Mouse (Mus musculus): Measurements from ENCODE around the gene Isoc2a.
"Not testable (repeated sequence)": the region's sequence is repeated elsewhere in the genome, so short reads cannot be mapped to it uniquely, and the experiment has no call there.

Gene Isoc2a

DNA sequence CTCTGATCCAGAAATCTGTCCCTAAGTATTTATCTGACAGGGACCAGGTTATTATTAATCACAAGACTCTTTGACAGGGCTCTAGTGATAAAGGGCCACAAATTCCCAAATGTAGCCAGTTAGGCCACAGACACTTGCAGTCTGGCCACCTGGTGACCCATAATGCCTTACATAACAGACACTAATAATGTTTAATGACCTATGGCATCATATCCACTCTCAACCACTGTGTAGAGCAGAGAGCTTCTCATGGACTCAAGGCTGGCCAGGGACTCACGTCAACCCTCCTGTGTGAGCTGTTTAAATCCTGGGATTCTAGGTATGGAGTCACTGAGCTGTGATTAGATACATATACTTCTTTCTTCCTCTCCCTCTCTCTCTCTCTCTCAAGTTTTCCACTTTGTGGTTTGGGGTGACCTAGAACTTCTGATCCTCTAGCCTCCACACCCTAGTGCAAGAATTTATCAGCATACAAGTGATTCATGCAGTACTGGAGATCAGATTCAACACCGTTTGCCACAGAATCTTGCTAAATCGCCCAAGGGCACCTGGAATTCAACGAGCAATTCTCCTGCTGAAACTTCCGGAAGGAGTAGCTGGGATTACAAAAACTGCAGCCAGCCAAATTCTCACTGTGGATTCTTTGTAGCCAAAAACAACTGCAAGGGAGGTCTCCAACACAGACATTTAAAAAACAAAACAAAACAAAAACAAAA is 12.7 kb upstream of the Isoc2a start:
- DNase-seq (ENCODE audit: low spot score in 2 of 2) = no peak

DNA sequence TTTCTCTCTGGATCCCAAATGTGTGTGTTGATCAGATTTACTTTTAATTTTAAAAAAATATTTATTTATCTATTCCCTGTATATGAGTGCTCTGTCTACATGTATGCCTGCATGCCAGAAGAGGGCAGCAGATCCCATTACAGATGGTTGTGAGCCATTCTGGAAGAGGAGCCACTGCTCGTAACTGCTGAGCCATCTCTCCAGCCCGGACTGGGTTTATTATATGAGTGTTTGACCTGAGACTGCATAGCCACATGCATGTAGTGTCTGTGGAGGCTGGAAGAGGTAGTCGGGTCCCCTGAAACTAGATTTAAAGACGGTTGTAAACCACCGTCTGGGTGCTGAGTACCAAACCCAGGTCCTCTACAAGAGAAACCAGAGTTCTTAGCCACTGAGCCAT is 11.9 kb upstream of the Isoc2a start:
- no peak for DNase-seq (ENCODE audit: low spot score in 2 of 2)

DNA sequence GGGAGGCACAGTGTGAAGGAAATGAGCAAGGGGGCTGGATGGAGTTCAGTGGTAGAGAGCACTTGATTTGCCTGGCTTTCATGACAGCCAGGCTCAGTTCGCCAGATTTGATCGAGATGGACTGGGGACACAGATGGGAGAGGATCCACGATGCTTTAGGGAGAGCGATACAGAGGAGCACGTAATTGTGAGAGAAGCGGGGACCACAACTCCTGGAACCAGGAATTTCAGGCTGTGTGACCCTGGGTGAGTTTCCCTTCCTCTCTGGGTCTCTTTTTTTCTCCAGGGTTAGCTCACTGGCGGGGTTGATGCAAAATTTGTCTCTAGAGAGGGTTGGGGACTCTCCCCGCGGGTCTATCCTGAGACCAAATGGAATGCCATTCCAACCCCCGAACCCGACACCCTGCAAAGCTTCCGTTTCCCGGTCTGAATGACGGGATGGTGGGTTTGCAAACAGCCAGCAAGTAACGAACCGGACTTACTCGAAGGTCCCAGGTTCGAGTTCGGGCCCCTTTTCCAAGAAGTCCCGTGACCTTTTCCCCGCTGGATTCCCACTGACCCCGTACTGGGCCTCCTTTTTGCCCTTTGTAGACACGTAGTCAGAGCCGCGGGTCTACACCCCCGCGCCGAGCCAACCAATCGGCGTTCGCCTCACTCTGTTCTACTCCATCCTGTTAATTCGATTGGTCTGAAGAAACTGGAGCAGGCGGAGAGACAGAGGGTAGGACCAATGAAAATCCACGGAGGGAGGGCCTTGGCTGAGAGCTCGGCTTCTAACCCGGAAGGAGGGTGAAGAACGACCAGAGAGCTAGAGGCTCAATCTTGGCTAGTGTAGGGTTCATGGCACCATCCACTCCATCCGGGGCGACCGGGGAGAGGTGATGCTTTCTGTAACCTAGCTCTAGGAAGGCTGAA is 11.1 kb upstream of the Isoc2a start:
- peak; percentile 90 for DNase-seq (ENCODE audit: low spot score in 2 of 2)

DNA sequence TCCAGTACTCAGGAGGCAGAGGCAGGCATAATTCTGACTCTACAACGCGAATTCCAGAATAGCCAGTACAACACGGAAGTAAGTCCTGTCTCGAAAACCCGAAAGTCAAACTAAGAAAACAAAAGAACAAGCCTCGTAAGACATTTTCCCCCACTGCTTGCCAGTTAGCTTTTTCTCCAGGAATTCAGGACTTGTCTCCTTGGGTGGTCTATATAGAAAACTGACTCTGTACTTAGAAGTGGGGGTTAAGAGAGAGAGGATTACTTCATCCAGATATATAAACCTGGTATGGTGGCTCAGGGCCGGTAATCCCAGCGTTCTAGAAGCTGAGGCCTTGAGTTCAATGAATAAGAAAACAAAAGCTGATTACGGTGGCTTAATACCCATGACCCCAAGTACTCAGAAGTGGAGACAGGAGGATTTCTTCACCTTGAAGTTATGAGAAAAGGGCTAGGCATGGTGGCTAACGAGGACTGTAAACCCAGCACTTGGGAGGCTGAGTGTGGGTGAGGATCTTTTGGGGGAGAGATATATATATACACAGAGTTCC is 10.2 kb upstream of the Isoc2a start:
- DNase-seq (ENCODE audit: low spot score in 2 of 2) = no peak

DNA sequence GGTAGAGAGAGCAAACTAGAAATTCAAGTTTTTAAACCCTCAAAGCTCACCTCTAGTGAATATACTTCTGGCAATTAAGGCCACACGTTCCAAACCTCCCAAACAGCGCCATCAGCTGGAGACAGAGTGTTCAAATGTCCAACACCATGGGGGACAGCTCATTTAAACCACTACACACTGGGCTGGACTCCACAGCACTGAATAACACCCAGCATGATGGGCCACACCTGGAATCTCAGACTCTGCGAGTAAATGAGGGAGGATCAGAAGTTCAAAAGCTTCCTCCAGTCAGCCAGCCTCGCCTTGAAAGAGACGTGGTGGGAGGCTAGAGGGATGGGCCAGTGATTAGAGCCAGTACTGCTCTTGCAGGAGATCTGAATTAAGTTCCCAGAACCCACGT is 6.8 kb upstream of the Isoc2a start, which contains the start of gene Isoc2b:
TSS of gene Isoc2b (minus strand) at position 126 of the 400 bp plus-strand sequence.
- no peak for DNase-seq (ENCODE audit: low spot score in 2 of 2)

DNA sequence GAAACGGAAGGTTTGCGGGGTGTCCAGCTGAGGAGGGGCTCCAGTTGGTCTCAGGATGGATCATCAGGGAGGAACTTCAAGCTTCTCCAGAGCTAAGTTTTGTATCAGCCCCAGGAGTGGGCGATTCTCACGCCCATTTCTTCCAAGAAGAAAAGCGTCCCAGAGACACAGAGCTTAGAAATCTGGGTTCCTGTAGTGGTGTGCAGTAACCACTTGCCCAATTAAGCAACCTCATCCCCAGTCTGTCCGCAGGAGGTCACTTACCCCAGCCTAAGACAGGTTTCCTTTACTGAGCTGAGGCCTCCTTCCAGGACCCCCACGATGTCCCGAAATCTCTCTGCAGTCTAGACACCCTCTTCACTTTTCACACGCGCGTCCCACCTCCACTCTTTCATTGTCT is 273 bp downstream of the Isoc2a start:
- no peak for DNase-seq (ENCODE audit: low spot score in 2 of 2)

DNA sequence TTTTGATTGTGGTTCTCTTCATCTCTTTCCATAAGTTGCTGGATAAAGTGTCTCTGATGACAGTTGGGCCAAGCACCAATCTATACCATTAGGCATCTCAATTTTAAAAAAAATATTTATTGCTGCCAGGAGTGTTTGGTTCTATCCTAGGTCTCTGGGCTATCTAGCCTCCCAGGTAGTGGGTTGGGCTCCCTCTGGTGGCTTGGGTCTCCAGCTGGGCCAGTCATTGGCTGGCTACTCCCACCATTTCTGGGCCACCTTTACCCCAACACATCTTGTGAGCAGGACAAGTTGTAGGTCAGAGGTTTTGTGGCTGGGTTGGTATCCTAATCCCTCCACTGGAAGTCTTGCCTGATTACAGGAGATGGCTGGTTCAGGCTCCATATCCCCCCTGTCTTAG is 1.2 kb downstream of the Isoc2a start:
- DNase-seq (ENCODE audit: low spot score in 2 of 2) = no peak

DNA sequence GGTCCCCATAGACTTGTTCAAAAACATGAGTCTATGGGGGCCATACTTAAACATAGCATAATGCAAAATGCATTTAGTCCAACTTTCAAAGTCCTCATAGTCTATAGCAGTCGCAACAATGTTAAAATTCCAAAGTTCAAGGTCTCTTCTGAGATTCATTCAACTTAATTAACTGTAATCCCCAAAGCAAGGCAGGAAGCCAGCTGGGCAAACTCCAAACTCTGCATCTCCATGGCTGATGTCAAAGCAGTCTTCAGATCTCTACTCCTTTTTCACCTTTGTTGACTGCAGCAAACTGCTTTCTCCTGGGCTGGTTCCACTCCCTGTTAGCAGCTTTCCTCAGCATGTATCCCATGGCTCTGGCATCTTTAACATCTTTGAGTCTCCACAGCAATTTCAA is 2.1 kb downstream of the Isoc2a start:
- DNase-seq (ENCODE audit: low spot score in 2 of 2) = not testable (repeated sequence)

DNA sequence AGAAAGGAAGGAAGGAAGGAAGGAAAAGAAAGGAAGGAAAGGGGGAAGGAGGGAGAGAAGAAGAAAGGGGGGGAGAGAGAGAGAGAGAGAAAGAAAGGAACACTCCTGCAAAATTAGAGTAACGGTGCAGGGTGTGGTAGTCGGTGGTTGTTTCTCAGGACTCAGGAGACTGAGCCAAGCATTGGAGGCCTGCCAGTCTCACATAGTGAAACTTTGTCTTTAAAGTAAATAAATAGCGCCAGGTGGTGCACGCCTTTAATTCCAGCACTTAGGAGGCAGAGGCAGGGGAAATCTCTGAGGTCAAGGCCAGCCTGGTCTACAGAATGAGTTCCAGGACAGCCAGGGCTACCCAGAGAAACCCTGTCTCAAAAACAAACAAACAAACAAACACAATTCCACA is 9.7 kb downstream of the Isoc2a start:
- no peak for DNase-seq (ENCODE audit: low spot score in 2 of 2)

DNA sequence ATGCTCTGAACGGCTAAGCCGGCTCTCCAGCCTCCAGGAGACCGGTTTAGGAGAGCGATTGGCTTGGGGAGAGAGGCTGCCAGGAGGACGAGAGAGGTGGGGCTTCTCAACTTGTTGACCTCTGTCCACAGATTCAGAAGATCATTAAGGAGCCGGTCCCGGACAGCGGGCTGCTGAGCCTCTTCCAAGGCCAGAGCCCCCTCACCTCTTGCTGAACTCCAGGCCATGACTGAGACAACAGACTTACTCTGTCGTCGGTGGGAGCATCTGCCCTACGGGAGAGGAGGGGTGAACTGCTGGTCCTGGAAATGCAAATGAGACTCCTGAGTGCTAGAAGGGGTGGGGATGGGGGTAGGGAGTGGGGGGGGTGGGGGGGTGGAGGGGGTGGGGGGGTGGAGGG is 18.2 kb downstream of the Isoc2a start:
- no peak for DNase-seq (ENCODE audit: low spot score in 2 of 2)

DNA sequence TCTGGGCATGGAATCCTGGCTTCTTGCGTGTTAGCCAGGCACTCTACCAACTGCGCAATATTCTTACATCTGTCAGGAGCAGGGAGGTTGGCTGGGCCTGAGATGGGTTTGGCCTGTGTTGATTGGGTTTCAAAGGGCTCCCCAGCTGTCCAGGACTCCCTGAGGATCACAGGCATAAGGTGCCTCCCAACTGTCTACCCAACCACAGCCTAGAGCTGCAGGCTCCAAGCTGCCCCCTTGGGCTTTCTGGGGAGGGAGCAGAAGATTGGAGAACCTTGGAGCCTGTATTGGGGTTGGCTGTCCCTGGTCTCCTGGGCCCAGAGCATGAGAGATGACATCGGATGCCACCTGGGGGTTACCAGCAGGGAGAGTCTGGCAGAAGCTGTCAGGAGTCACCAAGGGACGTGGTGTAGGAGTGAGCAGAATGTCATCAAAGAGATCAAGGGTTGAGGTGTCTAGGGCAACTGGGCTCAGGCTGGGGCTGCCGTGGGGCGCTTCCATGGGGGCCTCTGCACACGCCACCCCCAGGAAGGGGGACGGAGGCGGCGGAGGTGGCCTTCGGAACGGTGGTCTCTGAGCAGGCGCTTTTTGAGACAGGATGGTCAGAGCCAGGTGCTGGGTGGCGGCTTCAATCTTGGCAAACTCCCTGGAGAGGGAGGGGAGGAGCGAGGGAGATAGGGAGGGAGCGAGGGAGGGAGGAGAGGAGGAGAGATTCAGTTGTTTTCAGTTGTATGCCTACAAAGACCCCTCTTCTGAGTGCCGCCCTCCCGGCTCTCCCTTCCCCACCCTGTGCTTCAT is 22.1 kb downstream of the Isoc2a start:
- DNase-seq (ENCODE audit: low spot score in 2 of 2) = no peak

DNA sequence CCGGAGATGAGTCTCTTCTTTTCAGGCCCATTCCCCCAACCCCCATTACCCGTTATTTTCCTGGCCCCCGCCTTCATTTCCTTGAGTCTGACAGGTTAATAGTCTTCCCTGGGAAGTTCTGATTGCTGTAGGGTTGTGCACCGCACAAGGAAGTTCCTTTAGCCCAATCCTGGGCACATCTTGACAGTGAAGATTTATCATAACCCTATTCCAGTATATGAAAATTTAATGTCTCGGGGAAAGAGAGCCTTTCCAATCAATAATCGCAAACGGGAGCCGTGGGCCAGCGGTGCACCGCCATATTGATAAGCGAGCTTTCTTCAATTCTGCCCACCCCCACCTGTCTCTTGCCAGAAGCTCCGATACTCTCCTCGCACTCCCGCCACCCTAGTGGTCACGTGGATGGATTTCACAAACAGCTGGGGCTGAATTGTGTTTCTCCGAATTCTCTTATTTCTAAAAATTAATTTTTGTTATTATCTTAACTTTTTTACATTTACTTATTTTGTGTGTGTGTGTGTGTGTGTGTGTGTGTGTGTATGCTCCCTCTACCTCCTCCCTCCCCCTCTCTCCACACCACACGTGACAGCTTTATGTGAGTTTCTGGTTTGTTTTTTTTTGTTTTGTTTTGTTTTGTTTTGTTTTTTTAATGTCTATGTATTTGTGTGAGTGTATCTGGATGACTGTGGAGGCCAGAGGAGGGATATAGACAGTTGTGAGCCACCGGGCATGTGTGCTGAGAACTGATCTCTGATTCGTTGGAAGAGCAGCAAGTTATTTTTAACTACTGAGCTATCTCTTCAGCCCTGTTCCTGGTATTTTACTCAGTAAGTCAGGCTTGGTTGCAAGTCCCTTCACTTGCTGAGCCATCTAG is 22.9 kb downstream of the Isoc2a start:
- DNase-seq (ENCODE audit: low spot score in 2 of 2) = no peak

DNA sequence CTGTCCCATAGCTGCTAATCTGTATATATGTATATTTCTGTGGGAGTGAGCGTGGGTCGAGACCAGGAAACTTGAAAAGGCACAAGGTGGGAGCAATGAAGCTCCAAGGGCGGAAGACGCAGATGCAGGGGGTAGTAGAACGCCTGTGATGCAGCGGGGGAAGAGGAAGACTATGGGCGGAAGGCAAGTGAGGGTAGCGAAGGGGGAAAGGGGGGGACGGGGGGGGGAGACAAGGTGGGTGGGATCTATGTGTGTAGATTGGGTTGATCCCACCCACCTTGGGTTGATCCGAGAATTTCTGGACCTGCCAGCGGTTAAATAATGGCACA is 23.5 kb downstream of the Isoc2a start:
- no peak for DNase-seq (ENCODE audit: low spot score in 2 of 2)

DNA sequence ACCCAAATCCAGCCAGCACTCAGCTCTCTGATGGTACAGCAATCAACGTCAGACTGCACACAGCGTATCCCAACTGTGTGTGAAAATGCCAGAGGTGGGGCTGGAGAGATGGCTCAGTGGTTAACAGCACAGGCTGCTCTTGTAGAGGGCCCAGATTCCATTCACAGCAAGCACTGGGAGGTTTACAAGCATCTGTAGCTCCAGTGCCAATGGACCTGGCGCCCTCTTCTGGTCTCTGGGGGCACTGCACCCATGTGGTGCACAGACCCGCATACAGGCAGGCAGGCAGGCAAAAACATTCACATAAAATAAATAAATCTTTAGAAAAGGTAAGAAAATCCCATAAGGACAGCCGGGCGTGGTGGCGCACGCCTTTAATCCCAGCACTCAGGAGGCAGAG is 24.2 kb downstream of the Isoc2a start:
- no peak for DNase-seq (ENCODE audit: low spot score in 2 of 2)

DNA sequence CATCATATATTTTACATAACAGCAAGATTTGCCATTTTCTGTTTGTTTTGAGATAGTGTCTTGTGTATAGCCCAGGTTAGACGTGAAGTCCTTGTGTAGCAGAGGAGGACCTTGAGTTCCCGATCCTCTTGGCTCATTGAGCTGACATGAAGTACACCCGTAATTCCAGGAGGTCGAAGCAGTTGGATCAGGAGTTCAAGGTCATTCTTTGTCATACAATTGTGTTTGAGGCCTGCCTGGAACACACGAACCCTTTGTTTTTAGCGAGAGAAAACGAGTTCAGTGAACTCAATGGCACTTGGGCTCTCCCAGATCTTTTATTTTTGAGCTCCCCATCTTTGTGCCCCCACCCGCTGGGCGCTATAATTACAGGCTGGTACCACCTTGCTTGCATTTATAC is 25.5 kb downstream of the Isoc2a start:
- no peak for DNase-seq (ENCODE audit: low spot score in 2 of 2)

DNA sequence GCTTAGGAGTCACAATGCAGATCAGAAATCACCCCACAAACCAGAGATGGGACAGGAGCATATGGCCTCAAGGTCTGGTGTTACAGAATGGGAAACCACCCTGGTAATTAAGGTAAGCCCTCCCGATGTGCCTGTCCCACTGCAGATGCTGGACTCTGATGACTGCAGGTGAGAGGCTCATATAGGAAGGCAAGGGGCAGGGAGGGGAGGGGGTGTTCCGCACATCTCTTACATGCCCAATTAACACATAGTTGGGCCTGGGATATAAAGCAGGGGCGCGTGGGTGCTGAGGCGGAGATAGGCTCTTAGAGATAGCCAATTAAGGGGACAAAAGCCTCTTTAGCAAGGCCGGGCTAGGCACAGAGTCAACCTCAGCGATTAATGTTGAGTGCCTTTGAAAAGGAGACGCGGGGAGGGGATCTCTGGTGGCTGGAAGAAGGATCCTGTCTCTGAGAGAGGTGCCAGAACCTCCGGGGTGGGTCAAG is 29.6 kb downstream of the Isoc2a start, which contains the start of gene Gm36210:
TSS of gene Gm36210 (minus strand) at position 51 of the 485 bp plus-strand sequence.
- DNase-seq (ENCODE audit: low spot score in 2 of 2) = no peak

DNA sequence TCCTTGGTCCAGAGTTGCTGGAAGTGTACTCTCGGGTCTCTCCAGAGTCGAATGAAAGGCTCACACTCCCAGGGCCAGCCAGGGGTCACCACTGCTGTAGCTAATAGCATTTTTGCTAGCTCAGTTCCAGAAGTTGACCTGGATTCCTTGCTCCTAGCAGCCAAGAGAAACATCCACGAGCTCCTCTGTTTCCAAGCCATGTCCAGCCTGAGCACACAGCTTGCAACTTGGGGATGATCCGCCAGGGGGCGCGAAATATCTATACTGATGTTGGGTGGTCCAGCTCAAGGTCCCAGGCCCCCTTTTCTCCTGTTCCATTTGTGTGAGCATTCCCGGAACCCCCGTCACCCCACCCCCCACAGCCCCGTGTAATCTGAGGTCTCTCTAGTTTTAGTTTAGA is 34.6 kb downstream of the Isoc2a start:
- peak in 1 of 2 experiments; percentile 59 for DNase-seq (ENCODE audit: low spot score in 2 of 2)

DNA sequence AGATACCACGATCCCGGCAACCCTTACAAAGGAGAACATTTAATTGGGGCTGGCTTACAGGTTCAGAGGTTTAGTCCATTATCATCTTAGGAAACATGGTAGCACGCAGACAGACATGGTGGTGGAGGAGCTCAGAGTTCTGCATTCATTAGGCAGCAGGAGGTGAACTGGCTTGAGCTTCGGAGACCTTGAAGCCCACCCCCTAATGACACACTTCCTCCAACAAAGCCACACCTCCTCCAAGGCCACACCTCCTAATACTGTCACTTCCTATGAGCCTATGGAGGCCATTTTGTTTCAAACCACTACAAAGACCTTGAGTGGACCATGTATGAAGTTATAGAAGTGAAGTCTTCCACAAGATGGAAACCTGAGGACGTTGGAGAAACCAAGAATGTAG is 35.3 kb downstream of the Isoc2a start:
- no peak for DNase-seq (ENCODE audit: low spot score in 2 of 2)

DNA sequence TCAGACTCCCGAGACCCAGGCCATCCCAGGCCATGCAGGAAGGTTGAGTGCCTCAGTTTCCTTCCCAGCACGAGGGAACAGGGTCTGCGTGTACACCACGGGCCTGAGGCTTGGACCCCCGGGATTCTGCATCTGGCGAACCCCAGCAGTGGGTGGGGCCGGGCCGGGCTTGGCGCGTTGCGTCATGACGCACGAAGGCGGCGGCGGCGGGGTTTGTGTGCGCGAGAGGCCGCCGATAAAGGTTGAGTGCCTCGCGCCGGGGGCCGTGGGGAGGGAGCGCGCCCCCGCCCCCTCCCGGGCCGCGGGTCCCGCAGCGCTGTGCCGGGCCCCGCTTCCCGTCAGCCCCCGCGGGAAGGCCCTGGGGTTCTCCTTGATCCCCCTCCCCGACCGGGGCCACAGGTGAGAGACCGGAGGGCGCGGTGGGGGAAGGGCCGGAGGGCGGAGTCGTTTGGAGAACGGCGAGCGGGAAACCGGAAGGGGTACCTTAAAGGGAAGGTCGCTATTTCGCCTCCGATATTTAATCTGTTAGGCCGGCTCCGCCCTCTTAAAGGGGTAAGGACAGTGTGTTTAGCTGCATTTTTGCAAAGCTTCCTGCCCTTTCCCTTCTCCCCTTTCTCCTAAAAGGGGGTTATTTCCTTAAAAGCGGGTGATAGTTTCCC is 38.2 kb downstream of the Isoc2a start, which contains the start of gene Zfp628:
TSS of gene Zfp628 (plus strand) at position 211 of the 659 bp plus-strand sequence.
- peak; percentile 90 to 91 for DNase-seq (ENCODE audit: low spot score in 2 of 2)
